Mouse (Mus musculus): ENCODE measurements at regions not wholly inside any gene's neighbourhood (a gene's known extent, or its start where the extent isn't known, plus 50 kb on each side); places are given as distances from the start of the nearest gene placed in this dataset.

DNA sequence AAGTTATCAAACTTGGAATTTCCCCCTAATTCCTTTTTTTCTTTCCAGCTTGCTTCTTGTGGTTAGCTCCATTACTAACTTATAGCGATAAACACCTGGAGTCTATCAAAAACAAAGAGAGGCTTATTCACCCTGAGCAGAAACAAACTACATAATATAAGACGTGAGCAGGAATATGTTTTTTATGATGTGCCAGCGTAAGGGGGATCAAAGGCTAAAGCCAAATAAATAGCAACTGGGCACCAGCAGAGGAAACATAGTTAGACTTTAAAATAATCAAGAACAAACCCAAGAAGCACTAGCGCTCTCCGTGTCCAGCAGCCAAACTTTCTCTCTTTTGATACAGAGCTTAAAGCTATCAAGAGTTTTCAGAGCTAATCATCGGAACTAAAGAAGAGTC lies 76.1 kb downstream of the Rps12 start:
- 58% methylated on average over 6 of the region's 6 CpGs for WGBS
- TF ChIP-seq POLR2A (IDR thresholded peaks at IDR 0.05; ENCODE audit: low read depth, low read length): no peak
- no peak for TF ChIP-seq CTCF (conservative IDR thresholded peaks at IDR 0.05; ENCODE audit: insufficient read depth, insufficient read length, low read depth, low read length)
- H3K27me3 ChIP-seq (replicated peaks; ENCODE audit: control insufficient read depth, insufficient read depth, low read length): no peaks in the 10 kb centered on the region

GRCm38 (mm10) chr10:23708261-23708660 lies 78.8 kb downstream of the Rps12 start:
- no peak for DNase-seq
- H3K4me1 ChIP-seq (ENCODE audit: control insufficient read depth, insufficient read depth, low read length): no peaks in the 10 kb centered on the region
- TF ChIP-seq POLR2A (IDR thresholded peaks at IDR 0.05; ENCODE audit: low read depth, low read length): no peak
- TF ChIP-seq CTCF (conservative IDR thresholded peaks at IDR 0.05; ENCODE audit: insufficient read depth, insufficient read length, low read depth, low read length): no peak
- H3K27me3 ChIP-seq (replicated peaks; ENCODE audit: control insufficient read depth, insufficient read depth, low read length): no peaks in the 10 kb centered on the region
- WGBS: 91% methylated on average over 8 of the region's 8 CpGs
- H3K36me3 ChIP-seq (ENCODE audit: control insufficient read depth, insufficient read depth, low read length): no peaks in the 10 kb centered on the region
- H3K27ac ChIP-seq (ENCODE audit: insufficient read depth, low read depth, low read length): no peak overlapping the region
- no peak overlapping the region for H3K4me3 ChIP-seq (ENCODE audit: insufficient read depth, low read depth, low read length)

More for the DNA sequence above, 76.1 kb downstream of the Rps12 start:
- H3K4me3 ChIP-seq (ENCODE audit: insufficient read depth, low read depth, low read length): no peak overlapping the region
- no peaks in the 10 kb centered on the region for H3K4me1 ChIP-seq (ENCODE audit: control insufficient read depth, insufficient read depth, low read length)
- no peak overlapping the region for H3K27ac ChIP-seq (ENCODE audit: insufficient read depth, low read depth, low read length)
- no peaks in the 10 kb centered on the region for H3K36me3 ChIP-seq (ENCODE audit: control insufficient read depth, insufficient read depth, low read length)
- DNase-seq: peak; percentile 2

GRCm38 (mm10) chr10:23707141-23707540 lies 79.9 kb downstream of the Rps12 start:
- no peak for TF ChIP-seq CTCF (conservative IDR thresholded peaks at IDR 0.05; ENCODE audit: insufficient read depth, insufficient read length, low read depth, low read length)
- no peak for TF ChIP-seq POLR2A (IDR thresholded peaks at IDR 0.05; ENCODE audit: low read depth, low read length)
- H3K4me1 ChIP-seq (ENCODE audit: control insufficient read depth, insufficient read depth, low read length): no peaks in the 10 kb centered on the region
- H3K4me3 ChIP-seq (ENCODE audit: insufficient read depth, low read depth, low read length): no peak overlapping the region
- no peaks in the 10 kb centered on the region for H3K27me3 ChIP-seq (replicated peaks; ENCODE audit: control insufficient read depth, insufficient read depth, low read length)
- H3K27ac ChIP-seq (ENCODE audit: insufficient read depth, low read depth, low read length): no peak overlapping the region
- 60% methylated on average over 3 of the region's 3 CpGs for WGBS
- DNase-seq: peak; percentile 69
- no peaks in the 10 kb centered on the region for H3K36me3 ChIP-seq (ENCODE audit: control insufficient read depth, insufficient read depth, low read length)

- Histone ChIP-seq H3K36me3 (ENCODE audit: control insufficient read depth, insufficient read depth, low read length) (no peaks in the 10 kb centered on the region), H3K27ac (ENCODE audit: insufficient read depth, low read depth, low read length) (no peak overlapping the region), H3K4me3 (ENCODE audit: insufficient read depth, low read depth, low read length) (no peak overlapping the region), H3K27me3 (replicated peaks; ENCODE audit: control insufficient read depth, insufficient read depth, low read length) (no peaks in the 10 kb centered on the region), H3K4me1 (ENCODE audit: control insufficient read depth, insufficient read depth, low read length) (no peaks in the 10 kb centered on the region)
- 54% methylated on average over 1 of the region's 1 CpGs for WGBS
- no peak for DNase-seq
- TF ChIP-seq POLR2A (IDR thresholded peaks at IDR 0.05; ENCODE audit: low read depth, low read length): no peak
Observed at GRCm38 (mm10) chr10:23704048-23704447, 83.0 kb downstream of the Rps12 start.

- Histone ChIP-seq H3K27ac (ENCODE audit: insufficient read depth, low read depth, low read length) (no peak overlapping the region), H3K4me1 (ENCODE audit: control insufficient read depth, insufficient read depth, low read length) (no peaks in the 10 kb centered on the region), H3K27me3 (replicated peaks; ENCODE audit: control insufficient read depth, insufficient read depth, low read length) (no peaks in the 10 kb centered on the region), H3K4me3 (ENCODE audit: insufficient read depth, low read depth, low read length) (no peak overlapping the region), H3K36me3 (ENCODE audit: control insufficient read depth, insufficient read depth, low read length) (no peaks in the 10 kb centered on the region)
- no peak for DNase-seq
- TF ChIP-seq CTCF (conservative IDR thresholded peaks at IDR 0.05; ENCODE audit: insufficient read depth, insufficient read length, low read depth, low read length) (no peak), POLR2A (IDR thresholded peaks at IDR 0.05; ENCODE audit: low read depth, low read length) (no peak)
- WGBS: 77% methylated on average over 2 of the region's 2 CpGs
Observed at GRCm38 (mm10) chr10:23691291-23691690, 95.8 kb downstream of the Rps12 start.

- Histone ChIP-seq H3K4me1 (ENCODE audit: control insufficient read depth, insufficient read depth, low read length) (no peaks in the 10 kb centered on the region), H3K36me3 (ENCODE audit: control insufficient read depth, insufficient read depth, low read length) (no peaks in the 10 kb centered on the region), H3K4me3 (ENCODE audit: insufficient read depth, low read depth, low read length) (peak overlapping the region; percentile 9; the same call in 1 of the 2 replicates), H3K27ac (ENCODE audit: insufficient read depth, low read depth, low read length) (no peak overlapping the region), H3K27me3 (replicated peaks; ENCODE audit: control insufficient read depth, insufficient read depth, low read length) (no peaks in the 10 kb centered on the region)
- WGBS: 52% methylated on average over 10 of the region's 10 CpGs
- DNase-seq: no peak
- TF ChIP-seq CTCF (conservative IDR thresholded peaks at IDR 0.05; ENCODE audit: insufficient read depth, insufficient read length, low read depth, low read length) (no peak), POLR2A (IDR thresholded peaks at IDR 0.05; ENCODE audit: low read depth, low read length) (no peak)
Observed at GRCm38 (mm10) chr10:23686969-23687368, 100.1 kb downstream of the Rps12 start.

- no peak for TF ChIP-seq POLR2A (IDR thresholded peaks at IDR 0.05; ENCODE audit: low read depth, low read length)
- TF ChIP-seq CTCF (conservative IDR thresholded peaks at IDR 0.05; ENCODE audit: insufficient read depth, insufficient read length, low read depth, low read length): no peak
- Histone ChIP-seq H3K27ac (ENCODE audit: insufficient read depth, low read depth, low read length) (no peak overlapping the region), H3K4me1 (ENCODE audit: control insufficient read depth, insufficient read depth, low read length) (no peaks in the 10 kb centered on the region), H3K27me3 (replicated peaks; ENCODE audit: control insufficient read depth, insufficient read depth, low read length) (no peaks in the 10 kb centered on the region), H3K36me3 (ENCODE audit: control insufficient read depth, insufficient read depth, low read length) (no peaks in the 10 kb centered on the region), H3K4me3 (ENCODE audit: insufficient read depth, low read depth, low read length) (no peak overlapping the region)
- WGBS: 80% methylated on average over 4 of the region's 4 CpGs
- DNase-seq: no peak
Observed at GRCm38 (mm10) chr10:23683078-23683477, 104.0 kb downstream of the Rps12 start.

- peak; percentile 7 for DNase-seq
- H3K27me3 ChIP-seq (replicated peaks; ENCODE audit: control insufficient read depth, insufficient read depth, low read length): no peaks in the 10 kb centered on the region
- no peaks in the 10 kb centered on the region for H3K36me3 ChIP-seq (ENCODE audit: control insufficient read depth, insufficient read depth, low read length)
- no peak overlapping the region for H3K27ac ChIP-seq (ENCODE audit: insufficient read depth, low read depth, low read length)
- 54% methylated on average over 6 of the region's 6 CpGs for WGBS
- H3K4me1 ChIP-seq (ENCODE audit: control insufficient read depth, insufficient read depth, low read length): no peaks in the 10 kb centered on the region
- no peak overlapping the region for H3K4me3 ChIP-seq (ENCODE audit: insufficient read depth, low read depth, low read length)
- no peak for TF ChIP-seq POLR2A (IDR thresholded peaks at IDR 0.05; ENCODE audit: low read depth, low read length)
- TF ChIP-seq CTCF (conservative IDR thresholded peaks at IDR 0.05; ENCODE audit: insufficient read depth, insufficient read length, low read depth, low read length): no peak
Observed at GRCm38 (mm10) chr10:23675911-23676310, 111.2 kb downstream of the Rps12 start.
